Mouse (Mus musculus): Measurements from ENCODE around the gene Edf1. TPM values are rescaled to one million over a fixed set of nuclear protein-coding genes. Genes with fewer than 3 reads are reported as not detected.
"Not testable (repeated sequence)": the region's sequence is repeated elsewhere in the genome, so short reads cannot be mapped to it uniquely, and the experiment has no call there.

Gene Edf1
- polyA plus RNA-seq, 1 experiment, result 189 TPM

DNA sequence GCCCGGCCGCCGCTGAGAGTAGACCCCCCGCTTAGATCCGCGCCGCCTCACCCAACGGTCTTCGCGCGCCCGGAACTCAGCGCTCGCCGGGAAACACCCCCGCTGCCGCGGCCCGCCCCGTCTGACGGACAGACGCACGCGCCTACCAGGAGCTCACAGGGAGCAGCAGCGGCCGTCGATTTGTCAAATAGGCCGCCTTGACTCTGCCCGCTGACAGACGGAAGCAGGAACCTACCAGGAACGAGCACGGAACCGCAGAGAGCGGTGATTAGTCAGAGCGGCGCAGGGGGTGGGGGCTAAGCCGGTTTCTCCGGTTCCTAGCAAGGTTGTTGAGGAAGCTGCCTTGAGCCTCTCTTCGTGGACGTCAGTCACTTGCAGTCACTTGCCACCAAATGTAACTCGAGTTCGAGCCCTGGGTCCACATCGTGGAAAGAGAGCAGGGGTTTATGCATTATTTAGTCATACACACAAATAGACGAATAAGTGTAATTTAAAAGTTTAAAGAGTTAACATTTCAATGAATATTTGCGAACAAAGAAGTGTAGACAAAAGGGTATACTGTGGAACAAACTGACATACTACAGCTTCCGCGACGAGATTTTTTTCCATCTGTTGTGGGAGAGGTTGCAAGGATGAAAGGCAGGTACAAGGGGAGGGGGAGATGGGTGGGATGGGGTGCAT is 10.7 kb upstream of the Edf1 start, which contains the start of gene Traf2:
Gene Traf2 (minus strand): TSS at position 130 of the 681 bp plus-strand sequence.
- TF ChIP-seq CTCF (IDR thresholded peaks at IDR 0.05; ENCODE audit: borderline replicate concordance, extremely low read depth, insufficient read depth, insufficient read length), result no peak
- TF ChIP-seq POLR2A (IDR thresholded peaks at IDR 0.05; ENCODE audit: borderline replicate concordance, extremely low read depth, insufficient read depth, insufficient read length, poor library complexity, severe bottlenecking), result peak; percentile 48; the same call in 1 of the 2 replicates
- peak; percentile 100 for DNase-seq (ENCODE audit: low read depth)

DNA sequence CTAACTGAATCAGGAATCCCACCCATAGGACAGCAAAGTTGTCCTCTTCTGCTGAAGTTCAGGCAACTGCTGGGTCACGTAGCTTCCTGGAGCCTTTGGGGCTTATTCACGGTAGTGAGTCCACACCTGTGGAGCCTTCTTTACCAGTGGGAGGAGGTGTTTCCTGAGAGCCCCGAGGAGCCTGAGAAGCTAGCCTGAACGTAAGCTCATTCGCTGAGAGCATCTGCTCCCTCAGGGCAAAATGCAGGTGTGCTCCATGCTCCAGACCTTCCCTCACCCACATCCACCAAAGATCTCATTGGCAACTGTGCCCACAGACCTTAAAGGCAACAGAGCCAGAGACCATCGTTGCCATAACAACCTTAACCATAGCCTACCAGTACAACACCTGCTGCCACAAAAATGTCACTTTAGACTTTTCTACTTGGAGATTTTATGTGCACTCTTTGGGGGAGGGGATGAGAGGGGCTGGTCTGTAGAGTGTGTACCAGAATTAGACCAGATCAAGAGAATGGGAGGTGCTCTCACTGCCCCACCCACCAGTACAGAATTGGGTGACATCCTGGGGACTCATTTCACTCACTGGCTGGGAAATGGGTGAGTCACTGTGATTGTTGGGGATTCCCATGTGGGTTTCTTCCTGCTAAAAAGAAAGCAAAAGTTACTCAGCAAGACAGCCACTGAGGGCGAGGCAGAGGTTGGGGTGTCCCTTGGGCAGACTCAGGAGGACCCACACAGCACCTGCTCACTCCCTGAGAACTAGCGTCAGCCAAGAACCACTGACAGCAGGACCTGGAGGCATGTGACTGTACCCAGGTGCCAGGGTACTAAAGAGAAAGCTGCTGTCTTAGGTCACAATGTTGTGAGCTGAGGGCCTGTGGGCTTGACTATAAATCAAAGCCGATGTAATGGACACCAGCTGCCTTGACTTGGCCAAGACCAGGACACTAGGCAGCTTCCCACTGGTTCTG is 8.3 kb upstream of the Edf1 start:
- no peak for TF ChIP-seq POLR2A (IDR thresholded peaks at IDR 0.05; ENCODE audit: borderline replicate concordance, extremely low read depth, insufficient read depth, insufficient read length, poor library complexity, severe bottlenecking)
- TF ChIP-seq CTCF (IDR thresholded peaks at IDR 0.05; ENCODE audit: borderline replicate concordance, extremely low read depth, insufficient read depth, insufficient read length), result no peak
- no peak for DNase-seq (ENCODE audit: low read depth)

DNA sequence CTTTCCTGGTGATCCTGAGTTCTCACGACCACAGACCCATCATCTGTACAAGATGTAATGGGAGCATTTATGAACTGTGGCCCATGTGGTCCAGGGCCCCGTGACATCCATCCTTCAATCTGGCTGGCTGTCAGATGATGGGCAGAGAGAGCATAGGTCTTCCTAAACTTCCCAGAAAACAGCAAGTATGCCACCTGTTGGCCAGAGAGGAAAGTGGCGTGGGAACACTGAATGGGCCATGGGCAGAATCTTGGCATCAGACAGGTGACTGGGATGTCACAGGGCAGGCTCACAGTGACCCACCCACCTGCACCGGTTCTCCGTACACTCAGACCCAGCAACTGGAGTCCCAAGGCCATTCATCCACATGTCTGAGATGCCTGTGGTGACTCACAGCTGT is 6.5 kb upstream of the Edf1 start:
- TF ChIP-seq CTCF (IDR thresholded peaks at IDR 0.05; ENCODE audit: borderline replicate concordance, extremely low read depth, insufficient read depth, insufficient read length) (peak; percentile 62; the same call in 1 of the 2 replicates), POLR2A (IDR thresholded peaks at IDR 0.05; ENCODE audit: borderline replicate concordance, extremely low read depth, insufficient read depth, insufficient read length, poor library complexity, severe bottlenecking) (no peak)
- peak; percentile 23 for DNase-seq (ENCODE audit: low read depth)

DNA sequence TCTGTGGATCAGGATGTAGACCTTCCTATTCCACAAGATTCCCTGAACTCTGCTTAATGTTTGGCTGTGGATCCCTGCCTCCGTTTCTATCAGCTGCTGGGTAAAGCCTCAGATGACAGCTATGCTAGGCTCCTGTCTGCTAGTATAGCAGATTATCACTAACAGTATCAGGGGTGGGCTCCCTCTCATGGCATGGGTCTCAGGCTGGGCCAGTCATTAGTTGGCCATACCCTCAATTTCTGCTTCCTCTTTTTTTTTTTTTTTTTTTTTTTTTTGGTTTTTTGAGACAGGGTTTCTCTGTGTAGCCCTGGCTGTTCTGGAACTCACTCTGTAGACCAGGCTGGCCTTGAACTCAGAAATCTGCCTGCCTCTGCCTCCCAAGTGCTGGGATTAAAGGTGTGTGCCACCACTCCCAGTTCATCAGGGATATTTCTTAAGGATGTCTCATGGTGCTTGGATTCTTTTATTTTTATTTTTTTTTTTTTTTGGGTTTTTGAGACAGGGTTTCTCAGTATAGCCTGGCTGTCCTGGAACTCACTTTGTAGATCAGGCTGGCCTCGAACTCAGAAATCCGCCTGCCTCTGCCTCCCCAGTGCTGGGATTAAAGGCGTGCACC is 4.4 kb upstream of the Edf1 start:
- not testable (repeated sequence) for DNase-seq (ENCODE audit: low read depth)

DNA sequence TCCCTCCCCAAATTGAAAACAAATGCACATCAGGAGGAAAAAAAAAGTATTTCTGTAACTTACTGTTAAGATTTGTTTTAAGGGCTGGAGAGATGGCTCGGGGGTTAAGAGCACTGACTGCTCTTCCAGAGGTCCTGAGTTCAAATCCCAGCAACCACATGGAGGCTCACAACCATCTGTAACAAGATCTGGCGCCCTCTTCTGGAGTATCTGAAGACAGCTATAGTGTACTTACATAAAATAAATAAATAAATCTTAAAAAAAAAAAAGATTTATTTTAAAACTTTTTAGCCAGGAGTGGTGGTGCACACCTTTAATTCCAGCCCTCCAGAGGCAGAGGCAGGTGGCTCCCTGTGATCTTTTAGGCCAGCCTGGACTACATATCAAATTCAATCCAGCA is 2.2 kb upstream of the Edf1 start:
- DNase-seq (ENCODE audit: low read depth), result not testable (repeated sequence)

DNA sequence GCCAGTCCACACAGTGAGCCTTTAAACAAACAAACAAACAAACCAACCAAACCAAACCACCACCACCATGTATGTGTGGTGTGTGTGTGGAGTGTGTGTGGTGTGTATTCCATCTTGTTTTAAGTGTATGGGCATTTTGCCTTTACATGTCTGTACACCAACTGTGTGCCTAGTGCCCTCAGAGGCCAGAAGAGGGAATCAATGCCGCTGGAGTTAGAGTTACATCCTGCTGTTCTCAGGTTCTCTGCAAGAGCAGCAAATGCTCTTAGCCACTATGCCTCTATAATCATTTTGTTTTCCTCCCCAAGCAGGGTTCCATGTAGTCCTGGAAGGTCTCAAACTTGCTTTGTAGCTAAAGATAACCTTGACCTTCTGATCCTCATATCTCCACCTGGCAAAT is 1.4 kb upstream of the Edf1 start:
- DNase-seq (ENCODE audit: low read depth), result no peak
- TF ChIP-seq CTCF (IDR thresholded peaks at IDR 0.05; ENCODE audit: borderline replicate concordance, extremely low read depth, insufficient read depth, insufficient read length), result no peak
- no peak for TF ChIP-seq POLR2A (IDR thresholded peaks at IDR 0.05; ENCODE audit: borderline replicate concordance, extremely low read depth, insufficient read depth, insufficient read length, poor library complexity, severe bottlenecking)

DNA sequence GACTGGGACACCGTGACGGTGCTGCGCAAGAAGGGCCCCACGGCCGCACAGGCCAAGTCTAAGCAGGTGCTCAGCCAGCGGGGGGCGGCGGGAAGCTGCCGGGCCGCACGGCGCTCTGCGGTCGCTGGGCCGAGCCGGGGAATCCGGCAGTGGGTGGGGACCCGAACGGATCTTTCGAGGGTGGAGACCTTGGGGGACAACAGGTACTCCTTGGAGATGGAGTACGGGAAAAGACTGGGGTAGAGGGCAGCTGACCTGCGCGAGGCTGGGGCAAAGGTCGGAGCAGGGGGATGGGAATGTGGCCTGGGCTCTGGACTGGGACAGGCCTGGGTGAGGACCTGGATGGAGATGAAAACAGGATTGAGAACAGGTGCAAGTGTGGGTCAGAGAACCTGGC is 315 bp downstream of the Edf1 start:
- DNase-seq (ENCODE audit: low read depth), result no peak
- TF ChIP-seq POLR2A (IDR thresholded peaks at IDR 0.05; ENCODE audit: borderline replicate concordance, extremely low read depth, insufficient read depth, insufficient read length, poor library complexity, severe bottlenecking) (no peak), CTCF (IDR thresholded peaks at IDR 0.05; ENCODE audit: borderline replicate concordance, extremely low read depth, insufficient read depth, insufficient read length) (no peak)

DNA sequence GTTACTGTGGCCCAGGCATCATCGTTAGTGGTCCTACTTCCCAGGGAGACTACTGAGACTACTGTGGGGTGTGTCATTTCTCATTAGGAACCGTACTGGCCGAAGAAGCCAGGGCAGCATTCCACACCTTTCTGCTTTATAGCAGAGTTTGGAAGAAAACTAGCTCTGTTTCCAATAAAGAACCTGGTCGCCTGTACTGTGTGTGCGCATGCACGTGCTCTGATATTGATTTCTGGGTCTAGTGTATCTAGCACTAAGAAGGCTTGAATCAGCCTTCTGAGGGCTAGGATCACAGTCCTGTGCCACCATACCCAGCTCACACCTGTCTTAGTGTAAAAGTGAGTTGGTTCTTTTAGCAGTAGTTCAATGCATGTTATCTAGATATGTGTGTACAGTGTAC is 1.1 kb downstream of the Edf1 start:
- DNase-seq (ENCODE audit: low read depth), result no peak
- TF ChIP-seq CTCF (IDR thresholded peaks at IDR 0.05; ENCODE audit: borderline replicate concordance, extremely low read depth, insufficient read depth, insufficient read length), result no peak
- no peak for TF ChIP-seq POLR2A (IDR thresholded peaks at IDR 0.05; ENCODE audit: borderline replicate concordance, extremely low read depth, insufficient read depth, insufficient read length, poor library complexity, severe bottlenecking)

DNA sequence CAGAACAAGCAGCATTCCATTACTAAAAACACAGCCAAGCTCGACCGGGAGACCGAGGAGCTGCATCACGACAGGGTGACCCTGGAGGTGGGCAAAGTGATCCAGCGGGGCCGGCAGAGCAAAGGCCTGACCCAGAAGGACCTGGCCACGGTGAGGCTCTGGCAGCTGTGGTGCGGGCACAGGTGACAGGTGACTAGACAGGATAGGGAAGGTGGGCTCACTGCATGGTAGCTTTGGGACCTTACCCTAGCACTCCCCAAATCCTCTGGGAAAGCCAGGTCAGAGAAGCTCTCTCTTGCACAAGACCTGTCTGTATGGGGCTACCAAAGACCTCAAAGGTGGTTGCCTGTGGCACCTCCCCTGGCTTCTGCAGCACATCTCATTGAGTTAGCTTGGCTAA is 2.9 kb downstream of the Edf1 start:
- no peak for TF ChIP-seq POLR2A (IDR thresholded peaks at IDR 0.05; ENCODE audit: borderline replicate concordance, extremely low read depth, insufficient read depth, insufficient read length, poor library complexity, severe bottlenecking)
- no peak for TF ChIP-seq CTCF (IDR thresholded peaks at IDR 0.05; ENCODE audit: borderline replicate concordance, extremely low read depth, insufficient read depth, insufficient read length)
- DNase-seq (ENCODE audit: low read depth), result no peak

DNA sequence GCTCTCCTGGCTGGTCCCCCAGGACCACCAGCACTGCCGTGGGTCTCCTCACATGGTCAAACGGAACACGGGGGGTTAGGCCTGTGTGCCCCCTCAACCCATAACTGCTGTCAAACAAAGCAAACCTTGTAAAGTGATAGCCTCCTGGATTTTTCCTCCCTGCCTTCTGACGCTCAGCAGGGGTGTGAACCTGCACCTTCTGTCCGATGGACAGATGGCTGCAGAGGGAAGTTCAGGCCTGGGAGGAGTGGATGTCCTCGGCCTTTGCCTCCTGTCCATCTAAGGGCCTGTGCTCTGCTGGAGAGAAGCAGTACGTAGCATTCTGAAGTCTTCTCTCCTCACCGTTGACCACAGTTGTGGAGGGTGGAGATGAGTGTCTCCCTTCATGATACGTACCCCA is 4.3 kb downstream of the Edf1 start:
- TF ChIP-seq POLR2A (IDR thresholded peaks at IDR 0.05; ENCODE audit: borderline replicate concordance, extremely low read depth, insufficient read depth, insufficient read length, poor library complexity, severe bottlenecking) (no peak), CTCF (IDR thresholded peaks at IDR 0.05; ENCODE audit: borderline replicate concordance, extremely low read depth, insufficient read depth, insufficient read length) (no peak)
- no peak for DNase-seq (ENCODE audit: low read depth)

DNA sequence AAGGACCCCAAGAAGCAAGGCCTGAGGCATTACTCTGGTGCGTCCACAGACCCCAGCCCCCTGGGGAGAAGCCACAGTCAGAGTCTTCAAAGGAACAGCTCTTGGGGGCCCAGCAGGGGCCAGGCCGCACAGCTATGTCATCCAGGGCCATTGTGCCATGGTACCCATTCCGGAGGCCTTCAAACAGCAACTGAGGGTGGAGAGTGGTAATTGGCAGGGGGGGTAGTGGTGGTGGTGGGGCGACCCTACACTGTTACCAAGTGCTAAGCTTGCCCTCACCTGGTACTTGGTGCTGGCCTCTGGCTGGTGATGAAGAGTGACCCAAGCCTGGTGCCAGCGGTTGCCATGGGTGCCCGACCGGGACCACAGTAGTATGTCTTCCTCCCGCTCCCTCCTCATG is 8.1 kb downstream of the Edf1 start:
- TF ChIP-seq CTCF (IDR thresholded peaks at IDR 0.05; ENCODE audit: borderline replicate concordance, extremely low read depth, insufficient read depth, insufficient read length) (no peak), POLR2A (IDR thresholded peaks at IDR 0.05; ENCODE audit: borderline replicate concordance, extremely low read depth, insufficient read depth, insufficient read length, poor library complexity, severe bottlenecking) (no peak)
- DNase-seq (ENCODE audit: low read depth), result no peak

DNA sequence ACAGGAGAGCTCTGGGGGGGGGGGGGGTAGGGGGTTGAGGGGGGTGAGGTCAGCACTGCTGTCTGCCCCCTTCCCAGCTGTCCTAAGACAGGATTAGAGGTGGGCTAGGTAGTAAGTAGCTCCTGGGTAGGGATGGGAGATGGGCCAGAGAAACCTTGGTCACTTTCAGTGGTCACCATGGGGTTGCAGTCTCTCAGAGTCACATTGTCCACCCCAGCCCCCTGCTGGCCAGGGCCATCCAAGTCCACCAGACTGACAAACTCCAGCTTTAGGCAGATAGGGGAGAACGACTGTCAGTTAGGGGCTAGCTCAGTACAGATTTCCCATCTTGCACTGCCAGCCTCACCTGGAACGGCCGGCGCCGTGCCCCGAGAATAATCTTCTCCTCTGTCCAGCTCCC is 8.9 kb downstream of the Edf1 start:
- DNase-seq (ENCODE audit: low read depth), result no peak
- no peak for TF ChIP-seq POLR2A (IDR thresholded peaks at IDR 0.05; ENCODE audit: borderline replicate concordance, extremely low read depth, insufficient read depth, insufficient read length, poor library complexity, severe bottlenecking)
- TF ChIP-seq CTCF (IDR thresholded peaks at IDR 0.05; ENCODE audit: borderline replicate concordance, extremely low read depth, insufficient read depth, insufficient read length), result 0 out of 2 replicates have a peak, but pooled peaks have one; percentile 19

Measured in brain, embryonic 14.5 days (tissue).